Mouse (Mus musculus): ENCODE measurements around the gene Mpped2.

DNA sequence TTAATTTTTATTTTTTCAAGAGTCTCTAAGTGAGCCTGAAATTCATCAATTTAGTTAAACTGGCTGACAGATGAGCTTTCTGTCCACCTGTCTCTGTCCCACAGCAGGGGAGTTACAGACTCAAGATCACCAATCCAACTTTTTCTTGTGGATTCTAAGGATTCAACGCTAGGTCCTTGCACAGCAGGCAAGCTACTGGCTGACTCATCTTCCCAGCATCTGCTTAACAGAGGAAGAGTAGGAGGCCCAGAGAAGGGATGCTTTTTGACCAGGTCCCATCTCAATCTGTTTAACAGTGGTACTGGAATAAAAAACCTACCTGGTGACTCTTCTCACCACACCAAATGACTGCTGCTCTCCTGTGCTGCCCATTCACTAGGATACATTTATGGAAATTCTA is 133.0 kb downstream of the Mpped2 start:
- no peak for TF ChIP-seq POLR2A (IDR thresholded peaks at IDR 0.05; ENCODE audit: insufficient read length, low read depth)
- no peak for TF ChIP-seq TCF3 (IDR thresholded peaks at IDR 0.05; ENCODE audit: insufficient read length, low read depth)
- TF ChIP-seq POLR2AphosphoS2 (IDR thresholded peaks at IDR 0.05; ENCODE audit: insufficient read length, low read depth), result no peak
- no peak for TF ChIP-seq USF1 (IDR thresholded peaks at IDR 0.05; ENCODE audit: low read depth)
- no peak for TF ChIP-seq E2F4 (IDR thresholded peaks at IDR 0.05; ENCODE audit: insufficient read depth)
- TF ChIP-seq MAX (IDR thresholded peaks at IDR 0.05; ENCODE audit: low read depth), result no peak
- no peak for TF ChIP-seq TCF12 (IDR thresholded peaks at IDR 0.05; ENCODE audit: insufficient read depth, poor library complexity, severe bottlenecking)

Data from myocyte (in vitro differentiated cells).